Mouse (Mus musculus) neural tube, embryonic 14.5 days (tissue): ENCODE data around the gene Tsg101. TPM values are rescaled to one million over a fixed set of nuclear protein-coding genes. Genes with fewer than 3 reads are reported as not detected.

Experiments
- ATAC-seq: fragments of 200-750 bp; cut with Nextera tagmentation; 2 replicates; pipeline ENCODE4 v1.8.0; 2017; ENCODE audit warnings: low read depth, mild to moderate bottlenecking, moderate TSS enrichment, moderate library complexity
- H3K27ac ChIP-seq: fragments of 300-500 bp; sonication (generic); 2 replicates; pipeline ENCODE4 v1.5.1; 2014; ENCODE audit warnings: low read depth, mild to moderate bottlenecking, control low read depth, low read length, moderate library complexity, mixed read lengths
- H3K27me3 ChIP-seq: fragments of 300-500 bp; sonication (generic); 2 replicates; pipeline ENCODE4 v1.6.1; 2014; ENCODE audit warnings: low read length; ENCODE audit not compliant: control insufficient read depth, insufficient read depth
- H3K36me3 ChIP-seq: fragments of 300-500 bp; sonication (generic); 2 replicates; pipeline ENCODE4 v1.6.1; 2014; ENCODE audit warnings: low read length, mixed read lengths; ENCODE audit not compliant: control insufficient read depth, insufficient read depth
- H3K4me1 ChIP-seq: fragments of 300-500 bp; sonication (generic); 2 replicates; pipeline ENCODE4 v1.6.1; 2014; ENCODE audit warnings: low read length; ENCODE audit not compliant: control insufficient read depth, insufficient read depth
- H3K4me2 ChIP-seq: fragments of 300-500 bp; sonication (generic); 2 replicates; pipeline ENCODE4 v1.6.1; 2014; ENCODE audit warnings: mild to moderate bottlenecking, low read depth, low read length, control low read depth
- H3K4me3 ChIP-seq: fragments of 300-500 bp; sonication (generic); 2 replicates; pipeline ENCODE4 v1.5.1; 2014; ENCODE audit warnings: low read depth, low read length, control low read depth, mixed read lengths
- H3K9ac ChIP-seq: fragments of 300-500 bp; sonication (generic); replicated peaks from 2 replicates; pipeline ENCODE4 v1.6.1; 2014; ENCODE audit warnings: low read depth, mild to moderate bottlenecking, control low read depth, low read length, mixed read lengths
- H3K9me3 ChIP-seq: fragments of 300-500 bp; sonication (generic); 2 replicates; pipeline ENCODE4 v1.6.1; 2016; ENCODE audit warnings: low read length; ENCODE audit not compliant: control insufficient read depth
- WGBS: fragments of 180-500 bp; shearing (Covaris S2); extraction: QIAGEN DNeasy Blood & Tissue Kit; methylation state at CpG from one replicate; pipeline ENCODE4 v1.1.7; 2014; 5-methylcytosine and 5-hydroxymethylcytosine counted together
- polyA plus RNA-seq: library from polyadenylated mRNA; unstranded; fragments of >200 nt; fragmentation: Nextera tagmentation; extraction: Ambion mirVana; gene quantifications from 2 replicates; pipeline ENCODE4 v1.2.1, GENCODE M21; 2014

The Tsg101 gene
- polyA plus RNA-seq, 1 experiment from 2014 or later: 384 TPM

GRCm38 (mm10) chr7:46855866-46856560, 63.8 kb downstream of the Tsg101 start:
- no peak overlapping the region for H3K9ac ChIP-seq
- no peak for ATAC-seq
- H3K4me2 ChIP-seq: no peak overlapping the region
- H3K4me1 ChIP-seq: no peaks in the 10 kb centered on the region
- no peak overlapping the region for H3K4me3 ChIP-seq
- WGBS: 72% methylated on average over 7 of the region's 7 CpGs
- H3K27me3 ChIP-seq: no peaks in the 10 kb centered on the region
- no peak overlapping the region for H3K27ac ChIP-seq
- H3K36me3 ChIP-seq: peaks cover 21% of the 10 kb centered on the region; the same call in 1 of the 2 replicates
- no peaks in the 10 kb centered on the region for H3K9me3 ChIP-seq

GRCm38 (mm10) chr7:46853365-46853764, 66.4 kb downstream of the Tsg101 start:
- no peak overlapping the region for H3K9ac ChIP-seq
- no peak overlapping the region for H3K4me2 ChIP-seq
- ATAC-seq: no peak
- WGBS: 86% methylated on average over 9 of the region's 9 CpGs
- H3K9me3 ChIP-seq: no peaks in the 10 kb centered on the region
- no peak overlapping the region for H3K27ac ChIP-seq
- no peaks in the 10 kb centered on the region for H3K27me3 ChIP-seq
- no peak overlapping the region for H3K4me3 ChIP-seq
- no peaks in the 10 kb centered on the region for H3K4me1 ChIP-seq
- peaks cover 29% of the 10 kb centered on the region for H3K36me3 ChIP-seq

- Histone ChIP-seq H3K9me3 (no peaks in the 10 kb centered on the region), H3K27ac (no peak overlapping the region), H3K4me1 (no peaks in the 10 kb centered on the region), H3K4me2 (no peak overlapping the region), H3K36me3 (peaks cover 29% of the 10 kb centered on the region), H3K27me3 (no peaks in the 10 kb centered on the region), H3K9ac (no peak overlapping the region), H3K4me3 (no peak overlapping the region)
- 90% methylated on average over 1 of the region's 1 CpGs for WGBS
- no peak for ATAC-seq
Measured at GRCm38 (mm10) chr7:46852666-46853065, 67.1 kb downstream of the Tsg101 start.

GRCm38 (mm10) chr7:46851026-46851425, 68.7 kb downstream of the Tsg101 start:
- 54% methylated on average over 7 of the region's 7 CpGs for WGBS
- peaks cover 29% of the 10 kb centered on the region for H3K36me3 ChIP-seq

GRCm38 (mm10) chr7:46849287-46849686, 70.5 kb downstream of the Tsg101 start:
- Histone ChIP-seq H3K4me3 (no peak overlapping the region), H3K4me2 (no peak overlapping the region), H3K27me3 (no peaks in the 10 kb centered on the region), H3K27ac (no peak overlapping the region), H3K9me3 (no peaks in the 10 kb centered on the region), H3K9ac (no peak overlapping the region), H3K4me1 (no peaks in the 10 kb centered on the region; the same call in 1 of the 2 replicates), H3K36me3 (peaks cover 24% of the 10 kb centered on the region)
- 77% methylated on average over 5 of the region's 5 CpGs for WGBS
- ATAC-seq: no peak

More at GRCm38 (mm10) chr7:46851026-46851425, 68.7 kb downstream of the Tsg101 start:
- H3K4me3 ChIP-seq: no peak overlapping the region
- no peaks in the 10 kb centered on the region for H3K9me3 ChIP-seq
- no peak for ATAC-seq
- H3K9ac ChIP-seq: no peak overlapping the region
- no peaks in the 10 kb centered on the region for H3K27me3 ChIP-seq
- no peak overlapping the region for H3K27ac ChIP-seq
- no peaks in the 10 kb centered on the region; the same call in 1 of the 2 replicates for H3K4me1 ChIP-seq
- no peak overlapping the region for H3K4me2 ChIP-seq

GRCm38 (mm10) chr7:46846486-46847244, 73.1 kb downstream of the Tsg101 start:
- Histone ChIP-seq H3K4me3 (peak overlapping the region; percentile 72), H3K36me3 (peaks cover 14% of the 10 kb centered on the region), H3K27me3 (no peaks in the 10 kb centered on the region), H3K9ac (peak overlapping the region; percentile 82), H3K4me1 (no peaks in the 10 kb centered on the region; the same call in 1 of the 2 replicates), H3K27ac (peak overlapping the region; percentile 71; the same call in 1 of the 2 replicates), H3K9me3 (no peaks in the 10 kb centered on the region), H3K4me2 (peak overlapping the region; percentile 90)
- peak; percentile 47 for ATAC-seq
- under 1% methylated on average over 28 of the region's 28 CpGs for WGBS

DNA sequence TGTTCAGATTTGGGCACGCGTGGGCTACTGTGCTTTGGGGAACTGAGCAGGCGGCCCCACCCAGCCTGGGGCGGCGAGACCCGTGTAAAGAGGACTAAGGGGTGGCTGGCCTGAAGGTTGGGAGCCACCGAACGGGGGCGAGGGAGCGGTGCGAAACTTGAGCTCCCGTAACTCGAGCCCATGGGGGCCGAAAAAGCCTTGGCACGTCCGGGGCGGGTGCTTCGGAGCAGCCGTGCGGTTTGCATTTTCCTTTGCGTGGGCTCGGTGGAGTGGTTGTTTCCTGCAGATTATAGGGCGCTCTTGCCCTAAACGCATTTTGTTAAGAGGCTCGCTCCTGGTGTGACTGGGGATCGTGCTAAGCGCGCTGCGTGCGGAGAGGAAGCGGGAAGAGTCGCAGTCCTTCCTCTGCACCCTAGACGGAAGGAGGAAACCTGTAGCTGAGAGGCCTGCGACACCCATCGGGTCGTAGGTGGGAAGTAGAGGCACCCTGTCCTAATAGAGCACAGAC, 73.7 kb downstream of the Tsg101 start:
- Histone ChIP-seq H3K4me3 (peak overlapping the region; percentile 72), H3K9ac (peak overlapping the region; percentile 82), H3K4me1 (no peaks in the 10 kb centered on the region; the same call in 1 of the 2 replicates), H3K9me3 (no peaks in the 10 kb centered on the region), H3K36me3 (peaks cover 8% of the 10 kb centered on the region), H3K4me2 (peak overlapping the region; percentile 90), H3K27me3 (no peaks in the 10 kb centered on the region), H3K27ac (peak overlapping the region; percentile 71)
- ATAC-seq: peak; percentile 8; the same call in 1 of the 2 replicates
- under 1% methylated on average over 36 of the region's 36 CpGs for WGBS

- Histone ChIP-seq H3K9ac (peak overlapping the region; percentile 82), H3K36me3 (peaks cover 7% of the 10 kb centered on the region; the same call in 1 of the 2 replicates), H3K27me3 (no peaks in the 10 kb centered on the region), H3K4me2 (peak overlapping the region; percentile 90), H3K9me3 (no peaks in the 10 kb centered on the region), H3K4me3 (peak overlapping the region; percentile 72), H3K27ac (peak overlapping the region; percentile 71), H3K4me1 (no peaks in the 10 kb centered on the region; the same call in 1 of the 2 replicates)
- WGBS: under 1% methylated on average over 41 of the region's 51 CpGs
- peak; percentile 89 for ATAC-seq
Measured at GRCm38 (mm10) chr7:46845211-46845977, 74.4 kb downstream of the Tsg101 start.
